Mouse (Mus musculus): ENCODE results near the gene Phc2.

The Phc2 gene

DNA sequence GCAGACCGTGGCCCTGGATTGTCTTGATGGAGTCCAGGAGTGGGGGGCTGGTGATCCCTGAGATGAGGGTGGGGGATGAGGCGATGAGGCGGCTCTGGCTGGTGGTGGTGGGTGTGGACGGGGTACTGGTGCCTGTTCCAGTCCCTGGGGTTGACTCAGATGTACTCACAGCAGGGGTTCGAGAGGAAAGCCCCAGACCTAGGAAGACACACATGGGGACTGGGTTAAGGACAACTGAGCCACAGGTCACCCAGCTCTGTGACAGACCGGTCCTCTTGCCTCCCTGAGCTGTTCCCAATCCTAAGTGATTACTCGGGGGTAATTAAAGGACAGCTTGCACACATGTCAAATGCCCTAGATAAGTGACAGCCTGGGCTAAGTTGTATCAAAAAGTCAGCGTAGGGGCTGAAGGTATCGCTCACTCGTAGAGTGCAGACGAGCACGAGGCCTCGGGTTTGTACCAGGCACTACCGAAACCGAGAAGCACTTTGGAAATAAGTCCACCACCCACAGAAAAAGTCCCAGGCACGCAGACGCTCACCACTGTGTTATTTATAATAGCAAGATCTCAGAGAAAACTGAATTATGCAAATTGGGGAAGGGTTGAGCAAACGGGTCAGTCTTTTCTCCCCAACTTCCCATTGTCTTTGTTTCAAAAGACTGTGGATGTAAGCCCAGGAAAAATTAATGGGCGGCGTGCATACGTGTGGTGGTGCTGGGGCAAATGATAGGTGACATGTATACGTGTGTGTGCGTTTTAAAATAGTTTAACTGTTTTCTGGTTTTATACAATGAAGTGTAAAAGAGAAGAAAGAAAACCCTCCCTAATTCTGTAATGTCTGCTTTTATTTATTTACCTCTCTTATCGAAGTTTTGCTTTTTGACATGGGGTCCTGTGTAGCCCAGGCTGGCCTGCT lies 132.8 kb downstream of the Phc2 start:
- DNase-seq: no peak

- DNase-seq: no peak
Measured at GRCm38 (mm10) chr4:128788108-128788507, 133.6 kb downstream of the Phc2 start.

DNA sequence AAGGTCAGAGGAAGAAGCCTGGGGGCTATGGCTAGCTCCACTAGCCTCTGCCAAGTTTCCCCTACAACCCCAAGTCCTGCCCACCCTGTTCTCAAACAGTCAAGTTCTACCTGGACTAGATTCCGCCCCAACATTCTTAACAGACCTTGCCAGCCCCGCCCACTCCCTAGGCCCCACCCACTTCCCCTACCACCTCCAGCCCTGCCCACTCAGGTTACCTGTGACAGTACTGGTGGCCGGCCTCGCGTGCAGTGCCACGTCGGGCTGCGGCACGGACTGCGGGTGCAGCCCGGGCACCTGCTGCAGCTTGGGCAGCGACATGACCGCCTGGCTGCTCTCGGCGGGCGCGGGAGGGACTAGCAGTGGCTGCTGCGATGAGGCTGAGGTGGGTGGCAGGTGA lies 135.1 kb downstream of the Phc2 start:
- DNase-seq: no peak

GRCm38 (mm10) chr4:128793710-128794109 lies 139.2 kb downstream of the Phc2 start:
- no peak for DNase-seq

GRCm38 (mm10) chr4:128794198-128794597 lies 139.7 kb downstream of the Phc2 start:
- no peak for DNase-seq

DNA sequence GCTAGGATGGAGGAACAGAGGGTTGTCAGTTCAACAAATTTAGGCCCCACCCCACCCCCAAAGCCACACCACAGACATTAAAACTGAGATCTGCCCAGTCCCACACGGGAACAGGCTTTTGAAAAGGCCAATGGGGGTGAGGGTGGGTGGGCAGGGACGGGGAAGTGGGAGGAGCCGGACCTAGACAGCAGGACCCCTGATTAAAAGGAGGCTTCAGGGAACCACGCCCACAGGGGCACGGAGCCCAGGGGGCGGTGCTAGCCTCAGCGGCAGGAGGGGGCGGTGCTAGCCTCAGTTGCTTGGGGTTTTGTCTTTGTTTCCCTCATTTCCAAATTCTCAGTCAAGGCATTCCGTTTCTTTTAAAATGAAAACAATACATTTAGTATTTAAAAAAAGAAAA lies 141.1 kb downstream of the Phc2 start:
- no peak for DNase-seq

DNA sequence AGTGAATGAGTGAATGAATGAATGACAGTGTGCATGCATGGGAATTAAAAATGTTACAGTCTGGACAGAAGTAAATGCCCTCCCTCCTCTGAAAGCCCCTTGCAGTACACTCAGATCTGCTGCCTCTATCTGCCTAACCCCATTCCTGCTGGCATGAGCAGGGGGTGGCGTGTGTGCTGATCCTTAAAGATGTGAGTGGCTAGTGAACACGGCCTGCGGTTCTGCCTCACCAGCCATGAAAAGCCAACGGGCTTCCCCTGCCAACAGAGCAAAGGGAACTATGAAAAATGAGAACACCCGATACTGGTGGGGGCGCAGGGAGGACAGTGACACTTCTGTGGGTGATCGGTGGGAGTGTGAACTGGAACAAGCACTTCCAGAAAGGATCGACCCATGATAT lies 142.3 kb downstream of the Phc2 start:
- no peak for DNase-seq

GRCm38 (mm10) chr4:128801675-128802465 lies 147.4 kb downstream of the Phc2 start:
- DNase-seq: peak; percentile 18

Measured in cerebellum, adult 9-11 months (tissue).